Mouse (Mus musculus): Measurements from ENCODE around the gene Aire.

Gene Aire

GRCm38 (mm10) chr10:78005791-78006438, 37.5 kb downstream of the Aire start:
- peak in 1 of 2 experiments; percentile 79 for DNase-seq

- no peak for DNase-seq
Observed at GRCm38 (mm10) chr10:78004479-78005100, 38.8 kb downstream of the Aire start.

GRCm38 (mm10) chr10:78002316-78002715, 41.1 kb downstream of the Aire start:
- no peak for DNase-seq

- no peak for DNase-seq
Observed at GRCm38 (mm10) chr10:78001796-78002195, 41.6 kb downstream of the Aire start.

- DNase-seq: no peak
Observed at GRCm38 (mm10) chr10:78000200-78000599, 43.2 kb downstream of the Aire start.

GRCm38 (mm10) chr10:77995639-77996038, 47.8 kb downstream of the Aire start:
- no peak for DNase-seq

- no peak for DNase-seq
Observed at GRCm38 (mm10) chr10:77985775-77986174, 57.6 kb downstream of the Aire start.

- DNase-seq: peak; percentile 75 to 84
Observed at GRCm38 (mm10) chr10:77984660-77985059, 58.8 kb downstream of the Aire start.
